Mouse (Mus musculus): ENCODE data around the gene Aup1. TPM values are rescaled to one million over a fixed set of nuclear protein-coding genes. Genes with fewer than 3 reads are reported as not detected.

Aup1 gene
- polyA plus RNA-seq, 1 experiment from 2014 or later, result 135 TPM

- DNase-seq (ENCODE audit: low spot score) (no peak), ATAC-seq (ENCODE audit: low FRiP score, low TSS enrichment) (no peak)
- TF ChIP-seq CTCF (IDR thresholded peaks at IDR 0.05; ENCODE audit: low read depth) (no peak), EP300 (optimal IDR thresholded peaks at IDR 0.05) (no peak)
- WGBS, result 95% methylated on average over 4 of the region's 4 CpGs
- Histone ChIP-seq H3K9me3 (ENCODE audit: control insufficient read depth, low read length) (no peaks in the 10 kb centered on the region), H3K36me3 (ENCODE audit: control insufficient read depth, insufficient read depth, low read length) (no peaks in the 10 kb centered on the region), H3K27me3 (ENCODE audit: control insufficient read depth, insufficient read depth, low read length) (no peaks in the 10 kb centered on the region), H3K4me2 (replicated peaks; ENCODE audit: low read depth) (no peak overlapping the region), H3K4me1 (replicated peaks; ENCODE audit: control insufficient read depth, insufficient read depth) (no peaks in the 10 kb centered on the region), H3K4me3 (ENCODE audit: low read depth, low read length) (no peak overlapping the region), H3K9ac (ENCODE audit: low read length) (no peak overlapping the region), H3K27ac (replicated peaks) (no peak overlapping the region)
Measured at GRCm38 (mm10) chr6:83025221-83025620, 29.1 kb upstream of the Aup1 start.

GRCm38 (mm10) chr6:83027293-83027692 lies 27.0 kb upstream of the Aup1 start:
- DNase-seq (ENCODE audit: low spot score) (no peak), ATAC-seq (ENCODE audit: low FRiP score, low TSS enrichment) (no peak)
- no peak for TF ChIP-seq EP300 (optimal IDR thresholded peaks at IDR 0.05)
- no peak for TF ChIP-seq CTCF (IDR thresholded peaks at IDR 0.05; ENCODE audit: low read depth)
- Histone ChIP-seq H3K27ac (replicated peaks) (no peak overlapping the region), H3K27me3 (ENCODE audit: control insufficient read depth, insufficient read depth, low read length) (no peaks in the 10 kb centered on the region), H3K9me3 (ENCODE audit: control insufficient read depth, low read length) (no peaks in the 10 kb centered on the region), H3K4me2 (replicated peaks; ENCODE audit: low read depth) (no peak overlapping the region), H3K36me3 (ENCODE audit: control insufficient read depth, insufficient read depth, low read length) (no peaks in the 10 kb centered on the region), H3K4me3 (ENCODE audit: low read depth, low read length) (no peak overlapping the region), H3K9ac (ENCODE audit: low read length) (no peak overlapping the region), H3K4me1 (replicated peaks; ENCODE audit: control insufficient read depth, insufficient read depth) (no peaks in the 10 kb centered on the region)
- 71% methylated on average over 8 of the region's 8 CpGs for WGBS

- Histone ChIP-seq H3K4me2 (replicated peaks; ENCODE audit: low read depth) (no peak overlapping the region), H3K4me3 (ENCODE audit: low read depth, low read length) (no peak overlapping the region), H3K27ac (replicated peaks) (no peak overlapping the region), H3K9ac (ENCODE audit: low read length) (no peak overlapping the region), H3K9me3 (ENCODE audit: control insufficient read depth, low read length) (no peaks in the 10 kb centered on the region), H3K4me1 (replicated peaks; ENCODE audit: control insufficient read depth, insufficient read depth) (no peaks in the 10 kb centered on the region), H3K27me3 (ENCODE audit: control insufficient read depth, insufficient read depth, low read length) (no peaks in the 10 kb centered on the region), H3K36me3 (ENCODE audit: control insufficient read depth, insufficient read depth, low read length) (no peaks in the 10 kb centered on the region)
- WGBS, result 46% methylated on average over 7 of the region's 9 CpGs
- ATAC-seq (ENCODE audit: low FRiP score, low TSS enrichment) (no peak; the same call in 1 of the 2 replicates), DNase-seq (ENCODE audit: low spot score) (no peak)
- no peak for TF ChIP-seq CTCF (IDR thresholded peaks at IDR 0.05; ENCODE audit: low read depth)
- TF ChIP-seq EP300 (optimal IDR thresholded peaks at IDR 0.05), result no peak
Measured at GRCm38 (mm10) chr6:83027706-83028105, 26.6 kb upstream of the Aup1 start.

GRCm38 (mm10) chr6:83029777-83030176 lies 24.5 kb upstream of the Aup1 start:
- no peak overlapping the region for H3K9ac ChIP-seq (ENCODE audit: low read length)
- ATAC-seq (ENCODE audit: low FRiP score, low TSS enrichment) (no peak), DNase-seq (ENCODE audit: low spot score) (no peak)
- H3K9me3 ChIP-seq (ENCODE audit: control insufficient read depth, low read length), result no peaks in the 10 kb centered on the region
- H3K4me2 ChIP-seq (replicated peaks; ENCODE audit: low read depth), result no peak overlapping the region
- H3K4me3 ChIP-seq (ENCODE audit: low read depth, low read length), result no peak overlapping the region
- no peak for TF ChIP-seq CTCF (IDR thresholded peaks at IDR 0.05; ENCODE audit: low read depth)
- TF ChIP-seq EP300 (optimal IDR thresholded peaks at IDR 0.05), result no peak
- H3K27ac ChIP-seq (replicated peaks), result no peak overlapping the region
- no peaks in the 10 kb centered on the region for H3K27me3 ChIP-seq (ENCODE audit: control insufficient read depth, insufficient read depth, low read length)
- whole genome bisulfite sequencing, result 52% methylated on average over 10 of the region's 10 CpGs
- no peaks in the 10 kb centered on the region for H3K4me1 ChIP-seq (replicated peaks; ENCODE audit: control insufficient read depth, insufficient read depth)
- no peaks in the 10 kb centered on the region for H3K36me3 ChIP-seq (ENCODE audit: control insufficient read depth, insufficient read depth, low read length)

GRCm38 (mm10) chr6:83031111-83031510 lies 23.2 kb upstream of the Aup1 start:
- 83% methylated on average over 7 of the region's 7 CpGs for WGBS

GRCm38 (mm10) chr6:83031921-83032590 lies 22.3 kb upstream of the Aup1 start:
- peak overlapping the region; percentile 80 for H3K4me2 ChIP-seq (replicated peaks; ENCODE audit: low read depth)
- no peaks in the 10 kb centered on the region for H3K27me3 ChIP-seq (ENCODE audit: control insufficient read depth, insufficient read depth, low read length)
- no peak overlapping the region for H3K27ac ChIP-seq (replicated peaks)
- H3K4me1 ChIP-seq (replicated peaks; ENCODE audit: control insufficient read depth, insufficient read depth), result no peaks in the 10 kb centered on the region
- H3K9ac ChIP-seq (ENCODE audit: low read length), result peak overlapping the region; percentile 68
- no peak for TF ChIP-seq EP300 (optimal IDR thresholded peaks at IDR 0.05)
- no peak for TF ChIP-seq CTCF (IDR thresholded peaks at IDR 0.05; ENCODE audit: low read depth)
- peak overlapping the region; percentile 65 for H3K4me3 ChIP-seq (ENCODE audit: low read depth, low read length)
- H3K36me3 ChIP-seq (ENCODE audit: control insufficient read depth, insufficient read depth, low read length), result no peaks in the 10 kb centered on the region
- no peak for DNase-seq (ENCODE audit: low spot score)
- ATAC-seq (ENCODE audit: low FRiP score, low TSS enrichment), result no peak
- 53% methylated on average over 18 of the region's 18 CpGs for WGBS
- H3K9me3 ChIP-seq (ENCODE audit: control insufficient read depth, low read length), result no peaks in the 10 kb centered on the region

More at GRCm38 (mm10) chr6:83031111-83031510, 23.2 kb upstream of the Aup1 start:
- Histone ChIP-seq H3K36me3 (ENCODE audit: control insufficient read depth, insufficient read depth, low read length) (no peaks in the 10 kb centered on the region), H3K27me3 (ENCODE audit: control insufficient read depth, insufficient read depth, low read length) (no peaks in the 10 kb centered on the region), H3K9me3 (ENCODE audit: control insufficient read depth, low read length) (no peaks in the 10 kb centered on the region), H3K4me2 (replicated peaks; ENCODE audit: low read depth) (no peak overlapping the region), H3K27ac (replicated peaks) (no peak overlapping the region), H3K4me1 (replicated peaks; ENCODE audit: control insufficient read depth, insufficient read depth) (no peaks in the 10 kb centered on the region), H3K4me3 (ENCODE audit: low read depth, low read length) (no peak overlapping the region), H3K9ac (ENCODE audit: low read length) (no peak overlapping the region)
- TF ChIP-seq EP300 (optimal IDR thresholded peaks at IDR 0.05) (no peak), CTCF (IDR thresholded peaks at IDR 0.05; ENCODE audit: low read depth) (no peak)
- ATAC-seq (ENCODE audit: low FRiP score, low TSS enrichment), result no peak
- no peak for DNase-seq (ENCODE audit: low spot score)

Measured in stomach, postnatal 0 days (tissue).